Mouse (Mus musculus) cerebellum, adult 8-10 months (tissue): ENCODE results near the gene Kif13a.

ENCODE experiments used
- DNase-seq: peaks from one replicate; pipeline ENCODE4 v3.0.0; 2022

Gene Kif13a

GRCm38 (mm10) chr13:46929719-46930658 is at the start of gene Kif13a:
TSS of gene Kif13a (minus strand) at chr13:46929867.
- DNase-seq: peak; percentile 88

GRCm38 (mm10) chr13:46976532-46976931 is 46.9 kb upstream of the Kif13a start:
- DNase-seq: no peak

- DNase-seq: no peak
These were observed 46.3 kb upstream of the Kif13a start for GRCm38 (mm10) chr13:46975930-46976329.

GRCm38 (mm10) chr13:46975031-46975551 is 45.4 kb upstream of the Kif13a start:
- no peak for DNase-seq

GRCm38 (mm10) chr13:46970286-46970945 is 40.7 kb upstream of the Kif13a start:
- DNase-seq: no peak

- no peak for DNase-seq
These were observed 39.0 kb upstream of the Kif13a start for GRCm38 (mm10) chr13:46968626-46969025.

GRCm38 (mm10) chr13:46967308-46967707 is 37.6 kb upstream of the Kif13a start:
- DNase-seq: no peak

- no peak for DNase-seq
These were observed 31.3 kb upstream of the Kif13a start for GRCm38 (mm10) chr13:46960878-46961474.

GRCm38 (mm10) chr13:46959139-46959538 is 29.5 kb upstream of the Kif13a start:
- no peak for DNase-seq

- no peak for DNase-seq
These were observed 21.5 kb upstream of the Kif13a start for GRCm38 (mm10) chr13:46951212-46951611.

- DNase-seq: no peak
These were observed 20.1 kb upstream of the Kif13a start for GRCm38 (mm10) chr13:46949741-46950140.

- no peak for DNase-seq
These were observed 18.4 kb upstream of the Kif13a start for GRCm38 (mm10) chr13:46948027-46948426.

- no peak for DNase-seq
These were observed 16.4 kb upstream of the Kif13a start for GRCm38 (mm10) chr13:46946041-46946440.

- no peak for DNase-seq
These were observed 15.6 kb upstream of the Kif13a start for GRCm38 (mm10) chr13:46945256-46945655.

GRCm38 (mm10) chr13:46943294-46943693 is 13.6 kb upstream of the Kif13a start:
- no peak for DNase-seq

GRCm38 (mm10) chr13:46934116-46934515 is 4.4 kb upstream of the Kif13a start:
- DNase-seq: no peak

GRCm38 (mm10) chr13:46932846-46933245 is 3.2 kb upstream of the Kif13a start:
- no peak for DNase-seq

- DNase-seq: no peak
These were observed 2.4 kb upstream of the Kif13a start for GRCm38 (mm10) chr13:46932049-46932448.

- DNase-seq: no peak
These were observed 986 bp upstream of the Kif13a start for GRCm38 (mm10) chr13:46930659-46931046.

- peak; percentile 65 for DNase-seq
These were observed 541 bp downstream of the Kif13a start for GRCm38 (mm10) chr13:46928961-46929691.

GRCm38 (mm10) chr13:46928404-46928803 is 1.3 kb downstream of the Kif13a start:
- DNase-seq: no peak

- no peak for DNase-seq
These were observed 4.0 kb downstream of the Kif13a start for GRCm38 (mm10) chr13:46925671-46926070.

GRCm38 (mm10) chr13:46921559-46921958 is 8.1 kb downstream of the Kif13a start:
- no peak for DNase-seq
